Mouse (Mus musculus): ENCODE data around the gene Mknk2. TPM values are rescaled to one million over a fixed set of nuclear protein-coding genes. Genes with fewer than 3 reads are reported as not detected.

Gene Mknk2
- polyA plus RNA-seq, 1 experiment from 2014 or later = 52.3 TPM

DNA sequence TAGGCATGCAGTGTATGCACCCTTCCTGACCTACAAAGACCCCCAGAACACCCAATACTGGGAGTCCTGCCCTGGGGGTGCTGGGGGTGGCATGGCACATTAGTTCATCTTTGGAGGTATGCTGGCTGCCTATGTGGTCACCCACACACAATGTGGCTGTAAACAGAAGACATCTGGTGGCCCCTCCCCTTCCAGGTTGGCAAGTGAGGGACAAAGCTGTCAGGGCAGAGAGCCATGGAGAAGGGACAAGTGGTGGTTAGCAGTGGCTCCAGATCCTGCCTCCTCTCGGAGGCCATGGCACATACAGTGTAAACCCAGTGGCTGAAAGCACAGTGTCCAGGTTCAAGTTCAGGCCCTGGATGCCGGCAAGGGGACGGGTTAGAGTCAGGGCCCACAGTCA, 8.7 kb upstream of the Mknk2 start:
- WGBS = 96% methylated on average over 3 of the region's 3 CpGs
- Histone ChIP-seq H3K9ac (no peak overlapping the region), H3K36me3 (ENCODE audit: poor library complexity, severe bottlenecking) (peaks cover 76% of the 10 kb centered on the region), H3K27ac (no peak overlapping the region), H3K27me3 (no peaks in the 10 kb centered on the region), H3K4me1 (no peaks in the 10 kb centered on the region), H3K9me3 (replicated peaks) (no peaks in the 10 kb centered on the region), H3K4me3 (no peak overlapping the region), H3K4me2 (no peak overlapping the region)
- no peak for ATAC-seq

- H3K4me2 ChIP-seq = no peak overlapping the region
- H3K4me1 ChIP-seq = no peaks in the 10 kb centered on the region; the same call in 1 of the 2 replicates
- H3K27ac ChIP-seq = no peak overlapping the region
- H3K9ac ChIP-seq = no peak overlapping the region
- H3K36me3 ChIP-seq (ENCODE audit: poor library complexity, severe bottlenecking) = peaks cover 65% of the 10 kb centered on the region
- no peaks in the 10 kb centered on the region for H3K27me3 ChIP-seq
- 91% methylated on average over 4 of the region's 4 CpGs for WGBS
- no peak overlapping the region for H3K4me3 ChIP-seq
- no peak for ATAC-seq
- H3K9me3 ChIP-seq (replicated peaks) = no peaks in the 10 kb centered on the region
These were observed 7.1 kb upstream of the Mknk2 start for GRCm38 (mm10) chr10:80684984-80685383.

- Histone ChIP-seq H3K4me3 (no peak overlapping the region), H3K36me3 (ENCODE audit: poor library complexity, severe bottlenecking) (peaks cover 58% of the 10 kb centered on the region), H3K4me1 (peaks cover 7% of the 10 kb centered on the region), H3K9ac (no peak overlapping the region), H3K9me3 (replicated peaks) (no peaks in the 10 kb centered on the region), H3K27me3 (no peaks in the 10 kb centered on the region), H3K4me2 (no peak overlapping the region), H3K27ac (no peak overlapping the region)
- ATAC-seq = no peak
- WGBS = 50% methylated on average over 6 of the region's 6 CpGs
These were observed 6.3 kb upstream of the Mknk2 start for GRCm38 (mm10) chr10:80684214-80684613.

DNA sequence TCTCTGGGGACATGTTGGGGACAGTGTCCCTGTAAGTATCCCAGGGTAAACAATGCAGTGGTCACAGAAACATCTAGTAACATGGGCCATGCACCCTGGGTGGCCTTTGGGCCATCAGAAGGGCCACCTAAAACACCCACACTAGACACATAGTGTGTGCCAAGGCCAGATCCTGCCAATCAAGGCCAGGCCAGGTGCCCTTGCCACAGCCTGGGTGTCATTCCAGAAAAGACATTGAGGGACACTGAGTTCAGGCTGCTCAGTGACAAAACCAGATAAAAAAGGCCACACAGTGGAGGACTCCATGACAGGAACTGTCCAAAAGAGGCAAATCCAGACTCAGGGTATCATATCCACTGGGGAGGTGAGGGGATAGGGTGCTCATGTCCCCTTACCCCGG, 5.7 kb upstream of the Mknk2 start:
- Histone ChIP-seq H3K4me3 (no peak overlapping the region), H3K4me1 (peaks cover 13% of the 10 kb centered on the region), H3K9ac (no peak overlapping the region), H3K4me2 (no peak overlapping the region), H3K27ac (no peak overlapping the region), H3K9me3 (replicated peaks) (no peaks in the 10 kb centered on the region), H3K27me3 (no peaks in the 10 kb centered on the region), H3K36me3 (ENCODE audit: poor library complexity, severe bottlenecking) (peaks cover 52% of the 10 kb centered on the region)
- ATAC-seq = no peak
- 96% methylated on average over 1 of the region's 1 CpGs for WGBS

DNA sequence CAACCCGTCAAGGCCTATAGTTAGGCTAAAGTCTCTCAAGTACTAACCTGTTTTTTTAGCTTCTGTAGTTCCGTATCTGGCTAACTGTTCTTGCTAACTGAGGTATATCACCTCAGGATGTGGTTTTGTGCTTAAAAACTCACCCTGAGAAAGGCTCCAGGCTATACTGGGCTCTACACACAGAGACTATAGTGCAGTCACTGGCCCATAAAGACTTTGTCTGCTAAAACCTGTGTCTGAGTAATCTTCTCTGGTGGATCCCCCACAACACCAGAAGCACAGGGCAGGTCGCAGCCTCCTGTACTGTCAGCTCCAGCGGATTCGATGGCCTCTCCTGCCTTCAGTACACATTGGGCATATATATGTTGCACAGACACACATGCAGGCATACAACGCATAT, 4.1 kb upstream of the Mknk2 start:
- WGBS = 95% methylated on average over 6 of the region's 6 CpGs
- H3K27me3 ChIP-seq = no peaks in the 10 kb centered on the region
- no peak overlapping the region for H3K27ac ChIP-seq
- H3K4me1 ChIP-seq = peaks cover 29% of the 10 kb centered on the region
- no peak overlapping the region for H3K4me3 ChIP-seq
- no peak for ATAC-seq
- no peak overlapping the region for H3K4me2 ChIP-seq
- no peak overlapping the region for H3K9ac ChIP-seq
- H3K9me3 ChIP-seq (replicated peaks) = no peaks in the 10 kb centered on the region
- peaks cover 41% of the 10 kb centered on the region for H3K36me3 ChIP-seq (ENCODE audit: poor library complexity, severe bottlenecking)

DNA sequence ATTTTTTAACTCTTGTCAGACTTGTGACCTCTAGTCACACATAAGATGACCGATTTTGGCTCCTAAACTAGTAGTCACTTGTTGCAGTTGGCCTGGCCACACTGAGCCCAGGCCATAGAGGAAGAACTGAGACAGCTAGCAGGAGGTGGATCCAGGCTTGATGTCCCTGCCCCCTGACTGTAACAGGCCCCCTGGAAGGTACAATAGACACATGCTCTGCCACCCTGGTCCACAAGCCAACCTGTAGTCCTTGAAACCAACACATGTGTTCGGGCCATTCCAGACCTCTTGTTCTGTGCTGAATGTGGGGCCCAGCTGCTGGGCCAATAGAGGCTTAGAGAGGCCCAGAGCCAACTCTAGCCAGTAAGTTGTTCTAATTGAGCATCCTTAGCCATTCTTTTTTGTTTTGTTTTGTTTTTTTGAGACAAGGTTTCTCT, 2.4 kb upstream of the Mknk2 start:
- no peaks in the 10 kb centered on the region for H3K27me3 ChIP-seq
- no peak for ATAC-seq
- H3K27ac ChIP-seq = no peak overlapping the region
- H3K4me1 ChIP-seq = peaks cover 33% of the 10 kb centered on the region
- no peak overlapping the region for H3K4me2 ChIP-seq
- H3K4me3 ChIP-seq = no peak overlapping the region
- peaks cover 23% of the 10 kb centered on the region for H3K36me3 ChIP-seq (ENCODE audit: poor library complexity, severe bottlenecking)
- 75% methylated on average over 2 of the region's 2 CpGs for WGBS
- H3K9me3 ChIP-seq (replicated peaks) = no peaks in the 10 kb centered on the region
- H3K9ac ChIP-seq = no peak overlapping the region

DNA sequence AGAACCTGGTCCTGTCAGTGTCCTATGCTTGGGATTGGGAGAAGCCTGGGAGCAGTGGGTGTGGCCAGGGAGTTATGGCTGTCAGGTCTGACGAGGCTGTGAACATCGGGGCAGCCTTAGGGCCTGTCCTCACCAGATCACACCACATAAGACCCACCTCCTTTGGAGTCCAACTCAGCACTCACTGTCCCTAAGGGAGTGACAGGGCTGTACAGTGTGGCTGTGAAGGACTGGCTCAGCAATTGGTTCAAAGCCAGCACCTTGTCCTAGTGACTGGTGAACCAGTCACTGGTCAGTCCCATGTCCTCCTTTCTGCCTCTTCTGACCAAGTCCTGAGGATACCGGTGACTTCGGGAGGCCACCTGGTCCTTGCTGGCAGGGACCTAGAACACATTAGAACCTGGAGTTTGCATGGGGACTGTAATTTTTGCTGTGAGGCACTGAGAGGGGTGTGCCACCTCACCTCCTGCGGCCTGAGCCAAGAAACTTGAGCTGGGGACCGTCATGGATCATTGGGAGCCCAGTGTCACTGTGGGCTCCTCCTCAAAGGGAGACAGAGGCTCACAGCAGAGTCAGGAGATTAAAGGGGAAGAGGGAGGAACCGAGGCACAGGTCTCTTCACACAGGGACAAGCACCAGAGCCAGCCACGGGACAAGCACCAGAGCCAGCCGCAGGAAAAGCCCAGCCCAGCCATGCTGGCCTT, 1.8 kb upstream of the Mknk2 start:
- Histone ChIP-seq H3K4me2 (no peak overlapping the region), H3K9me3 (replicated peaks) (no peaks in the 10 kb centered on the region), H3K27me3 (no peaks in the 10 kb centered on the region), H3K9ac (peak overlapping the region; percentile 35; the same call in 1 of the 2 replicates), H3K36me3 (ENCODE audit: poor library complexity, severe bottlenecking) (peaks cover 18% of the 10 kb centered on the region; the same call in 1 of the 2 replicates), H3K4me1 (peaks cover 38% of the 10 kb centered on the region), H3K27ac (peak overlapping the region; percentile 97; the same call in 1 of the 2 replicates), H3K4me3 (no peak overlapping the region)
- WGBS = 71% methylated on average over 9 of the region's 9 CpGs
- ATAC-seq = no peak

DNA sequence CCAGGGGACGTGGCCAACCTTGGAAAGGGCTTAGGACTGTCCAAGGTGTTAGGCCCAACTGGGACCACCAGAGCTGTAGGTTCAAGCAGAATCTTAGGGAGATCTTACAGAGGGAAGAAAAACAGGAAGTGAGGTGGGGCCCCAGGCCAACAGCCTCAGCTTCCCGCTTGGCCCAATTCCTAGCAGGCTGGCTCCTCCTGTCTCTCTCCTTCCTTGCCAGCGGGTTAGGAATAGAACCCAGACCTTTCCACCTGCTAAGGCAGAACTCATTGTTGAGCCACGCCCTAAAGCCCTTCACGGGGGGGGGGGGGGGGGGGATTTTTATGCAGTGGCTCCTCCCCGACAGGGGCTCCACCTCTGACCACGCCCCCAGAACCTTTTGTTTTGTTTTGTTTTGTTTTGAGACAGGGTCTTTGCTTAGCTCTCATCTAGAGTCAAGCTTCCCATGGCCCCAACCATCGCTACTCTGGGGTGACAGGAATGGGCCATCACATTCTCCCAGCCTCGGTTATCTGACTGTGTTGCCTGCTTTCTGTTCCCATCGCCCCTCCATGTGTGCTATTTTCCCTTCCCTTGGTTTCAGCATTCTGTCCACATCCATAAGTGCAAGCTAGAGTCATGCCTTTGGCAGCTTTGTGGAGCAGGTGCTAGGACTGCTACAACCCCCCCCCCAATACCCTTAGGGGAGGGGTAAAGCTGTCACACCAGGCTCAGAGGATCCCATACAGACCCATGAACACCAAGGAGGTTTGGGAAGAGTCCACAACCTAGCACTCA, 877 bp upstream of the Mknk2 start:
- H3K27ac ChIP-seq = peak overlapping the region; percentile 97
- H3K9ac ChIP-seq = peak overlapping the region; percentile 35; the same call in 1 of the 2 replicates
- no peak for ATAC-seq
- no peaks in the 10 kb centered on the region for H3K27me3 ChIP-seq
- H3K4me3 ChIP-seq = no peak overlapping the region
- peaks cover 16% of the 10 kb centered on the region; the same call in 1 of the 2 replicates for H3K36me3 ChIP-seq (ENCODE audit: poor library complexity, severe bottlenecking)
- peak overlapping the region; percentile 70 for H3K4me2 ChIP-seq
- H3K9me3 ChIP-seq (replicated peaks) = no peaks in the 10 kb centered on the region
- 46% methylated on average over 9 of the region's 10 CpGs for WGBS
- peaks cover 48% of the 10 kb centered on the region for H3K4me1 ChIP-seq

GRCm38 (mm10) chr10:80677128-80677875, 610 bp downstream of the Mknk2 start:
- WGBS = 35% methylated on average over 9 of the region's 9 CpGs
- H3K4me3 ChIP-seq = peak overlapping the region; percentile 99
- H3K4me2 ChIP-seq = peak overlapping the region; percentile 70
- peaks cover 20% of the 10 kb centered on the region for H3K36me3 ChIP-seq (ENCODE audit: poor library complexity, severe bottlenecking)
- peak overlapping the region; percentile 97 for H3K27ac ChIP-seq
- ATAC-seq = no peak
- H3K27me3 ChIP-seq = no peaks in the 10 kb centered on the region
- H3K4me1 ChIP-seq = peaks cover 62% of the 10 kb centered on the region
- H3K9ac ChIP-seq = peak overlapping the region; percentile 80
- no peaks in the 10 kb centered on the region for H3K9me3 ChIP-seq (replicated peaks)

DNA sequence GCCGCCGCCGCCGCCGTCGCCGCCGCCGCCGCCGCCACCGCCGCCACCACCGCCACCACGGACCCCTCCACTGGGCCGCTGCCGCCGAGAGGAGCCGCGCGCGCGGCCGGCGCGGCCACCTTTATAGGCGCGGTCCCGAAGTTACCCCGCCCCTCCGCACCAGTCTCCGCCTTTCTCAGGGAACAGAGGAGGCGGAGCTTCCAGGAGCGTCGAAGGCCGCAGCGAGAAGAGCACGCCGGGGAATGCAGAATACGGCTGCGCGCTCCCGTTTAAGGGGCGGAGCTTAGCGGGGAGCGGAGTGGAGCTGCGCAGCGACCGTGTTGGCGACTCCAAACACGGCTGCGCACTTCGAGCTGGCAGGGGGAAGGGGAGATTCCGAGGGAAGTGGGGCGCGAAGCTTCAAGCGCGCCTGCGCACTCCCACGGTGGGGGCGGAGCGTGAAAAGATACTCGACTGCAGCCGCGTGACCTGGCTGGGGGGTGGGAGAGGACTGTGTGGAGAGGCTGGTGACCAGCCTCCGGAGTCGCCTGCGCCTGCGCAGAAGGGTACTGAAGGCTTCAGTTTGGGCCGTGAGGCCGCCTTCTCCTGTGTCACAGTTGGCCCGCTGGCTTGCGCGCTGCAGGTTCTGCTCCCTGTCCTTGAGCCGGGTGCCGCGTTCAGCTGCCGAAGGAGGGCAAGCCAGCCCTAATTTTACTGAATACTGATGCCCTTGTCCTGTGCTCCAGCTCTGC, 1.5 kb downstream of the Mknk2 start:
- peak overlapping the region; percentile 84 for H3K4me2 ChIP-seq
- peak overlapping the region; percentile 99 for H3K9ac ChIP-seq
- ATAC-seq = peak; percentile 91
- H3K36me3 ChIP-seq (ENCODE audit: poor library complexity, severe bottlenecking) = peaks cover 30% of the 10 kb centered on the region
- peak overlapping the region; percentile 97 for H3K27ac ChIP-seq
- peak overlapping the region; percentile 99 for H3K4me3 ChIP-seq
- no peaks in the 10 kb centered on the region for H3K9me3 ChIP-seq (replicated peaks)
- no peaks in the 10 kb centered on the region for H3K27me3 ChIP-seq
- under 1% methylated on average over 53 of the region's 78 CpGs for WGBS
- peaks cover 65% of the 10 kb centered on the region for H3K4me1 ChIP-seq

DNA sequence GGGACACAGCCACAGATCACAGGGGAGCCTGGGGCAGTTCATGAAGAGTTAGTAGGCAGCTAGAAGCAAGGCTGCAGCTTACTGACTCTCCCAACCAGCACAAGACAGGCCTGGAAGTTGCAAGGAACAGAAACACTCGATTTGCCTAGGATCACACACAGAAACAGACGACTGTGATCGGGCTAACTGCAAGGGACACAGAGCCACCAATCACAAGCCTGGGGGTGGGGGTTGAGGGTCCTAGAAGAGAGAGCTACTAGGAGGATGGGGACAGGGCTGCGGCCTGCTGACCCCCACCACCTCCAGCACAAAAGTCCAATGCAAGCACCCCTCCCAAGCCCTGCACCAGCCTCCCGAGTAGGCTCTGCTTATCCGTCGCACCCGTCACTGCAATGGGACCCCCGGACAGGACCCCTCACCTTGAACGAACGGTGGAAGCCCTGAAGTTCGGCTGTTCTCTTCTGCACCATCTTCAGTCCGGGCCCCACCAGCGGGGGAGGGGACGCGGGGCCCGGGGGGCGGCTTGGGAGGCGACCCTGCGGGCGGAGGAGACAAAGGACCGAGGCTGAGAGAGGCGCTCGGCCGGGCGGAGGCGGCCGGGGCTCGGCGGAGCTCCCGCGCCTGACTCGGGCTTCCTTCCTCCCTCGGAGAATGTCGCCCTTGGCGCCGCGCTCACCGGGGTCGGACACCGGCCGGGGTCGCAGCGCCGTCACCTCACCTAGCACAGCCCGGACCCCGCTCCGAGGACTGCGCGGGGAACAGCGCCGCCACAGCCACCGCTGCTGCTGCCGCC, 2.3 kb downstream of the Mknk2 start:
- Histone ChIP-seq H3K36me3 (ENCODE audit: poor library complexity, severe bottlenecking) (peaks cover 37% of the 10 kb centered on the region), H3K4me1 (peaks cover 65% of the 10 kb centered on the region), H3K9ac (peak overlapping the region; percentile 99), H3K4me2 (peak overlapping the region; percentile 84), H3K27ac (peak overlapping the region; percentile 81), H3K27me3 (no peaks in the 10 kb centered on the region), H3K4me3 (peak overlapping the region; percentile 99), H3K9me3 (replicated peaks) (no peaks in the 10 kb centered on the region)
- WGBS = under 1% methylated on average over 43 of the region's 54 CpGs
- ATAC-seq = peak; percentile 33

Data from forebrain, embryonic 13.5 days (tissue).